Mouse (Mus musculus) myocyte (in vitro differentiated cells): ENCODE data around the gene Ttc30a2. TPM values are rescaled to one million over a fixed set of nuclear protein-coding genes. Genes with fewer than 3 reads are reported as not detected.

ENCODE experiments used
- H3K27me3 ChIP-seq: one replicate; pipeline ENCODE4 v1.6.1; 2011; ENCODE audit not compliant: control insufficient read depth, insufficient read depth, insufficient read length
- H3K36me3 ChIP-seq: one replicate; pipeline ENCODE4 v1.6.1; 2011; ENCODE audit not compliant: control insufficient read depth, insufficient read depth
- H3K4me2 ChIP-seq: one replicate; pipeline ENCODE4 v1.6.1; 2011; ENCODE audit warnings: low read depth, control low read depth
- H3K4me3 ChIP-seq: one replicate; pipeline ENCODE4 v1.5.1; 2011; ENCODE audit warnings: mild to moderate bottlenecking, control low read depth, moderate library complexity
- H3K79me2 ChIP-seq: one replicate; pipeline ENCODE4 v1.6.1; 2011; ENCODE audit not compliant: control insufficient read depth, insufficient read depth
- H3ac ChIP-seq: one replicate; pipeline ENCODE4 v1.6.1; 2011; ENCODE audit not compliant: control insufficient read depth, insufficient read length
- CEBPB ChIP-seq: IDR thresholded peaks from 2 replicates; pipeline ENCODE4 v1.6.1; 2011; ENCODE audit warnings: mild to moderate bottlenecking, moderate library complexity; ENCODE audit not compliant: poor library complexity, insufficient read depth, severe bottlenecking
- E2F4 ChIP-seq: IDR thresholded peaks from one replicate; pipeline ENCODE4 v1.6.1; 2011; ENCODE audit warnings: mild to moderate bottlenecking, control low read depth, moderate library complexity; ENCODE audit not compliant: insufficient read depth
- MAX ChIP-seq: IDR thresholded peaks from one replicate; pipeline ENCODE4 v1.6.1; 2011; ENCODE audit warnings: low read depth, mild to moderate bottlenecking, control low read depth
- MYOD1 ChIP-seq, 3 experiments: IDR thresholded peaks; one replicate each; pipeline ENCODE4 v1.6.1; 2011; ENCODE audit warnings: control low read depth in 2 of 3, low read depth in 2 of 3, mild to moderate bottlenecking in 2 of 3, moderate library complexity in 1 of 3; ENCODE audit not compliant: insufficient read length in 2 of 3, control insufficient read depth in 1 of 3
- MYOG ChIP-seq, 3 experiments: IDR thresholded peaks; one replicate each; pipeline ENCODE4 v1.6.1; 2011; ENCODE audit warnings: control low read depth in 2 of 3, low read depth in 2 of 3, mild to moderate bottlenecking in 2 of 3; ENCODE audit not compliant: insufficient read length in 2 of 3, control insufficient read depth in 1 of 3, insufficient read depth in 1 of 3
- POLR2A ChIP-seq: IDR thresholded peaks from one replicate; pipeline ENCODE4 v1.6.1; 2011; ENCODE audit warnings: low read depth, mild to moderate bottlenecking, control low read depth, moderate library complexity; ENCODE audit not compliant: insufficient read length
- POLR2AphosphoS2 ChIP-seq: IDR thresholded peaks from one replicate; pipeline ENCODE4 v1.6.1; 2011; ENCODE audit warnings: low read depth, control low read depth; ENCODE audit not compliant: insufficient read length
- REST ChIP-seq: IDR thresholded peaks from one replicate; pipeline ENCODE4 v1.6.1; 2011; ENCODE audit warnings: mild to moderate bottlenecking, control low read depth, moderate library complexity; ENCODE audit not compliant: insufficient read depth, insufficient read length
- SRF ChIP-seq: IDR thresholded peaks from one replicate; pipeline ENCODE4 v1.6.1; 2011; ENCODE audit warnings: low read depth; ENCODE audit not compliant: control insufficient read depth, insufficient read length
- TCF12 ChIP-seq: IDR thresholded peaks from one replicate; pipeline ENCODE4 v1.6.1; 2011; ENCODE audit warnings: mild to moderate bottlenecking, control low read depth; ENCODE audit not compliant: poor library complexity, insufficient read depth, severe bottlenecking
- TCF3 ChIP-seq: IDR thresholded peaks from one replicate; pipeline ENCODE4 v1.6.1; 2011; ENCODE audit warnings: low read depth, control low read depth; ENCODE audit not compliant: insufficient read length
- USF1 ChIP-seq: IDR thresholded peaks from one replicate; pipeline ENCODE4 v1.6.1; 2011; ENCODE audit warnings: low read depth, mild to moderate bottlenecking, control low read depth, moderate library complexity
- polyA plus RNA-seq: library from polyadenylated mRNA; unstranded; fragments of >200 nt; fragmentation: generic; extraction: Trizol; gene quantifications from one replicate; pipeline ENCODE4 v1.2.1, GENCODE M21; 2012; ENCODE audit warnings: missing spikeins

Gene Ttc30a2
- polyA plus RNA-seq, 1 experiment, result 0.06 TPM

- H3K4me3 ChIP-seq, result no peak overlapping the region
- no peak overlapping the region for H3ac ChIP-seq
- no peaks in the 10 kb centered on the region for H3K79me2 ChIP-seq
- TF ChIP-seq POLR2AphosphoS2 (no peak), USF1 (no peak), POLR2A (no peak), REST (no peak), TCF12 (no peak), MYOG (IDR thresholded peaks at IDR 0.05; ENCODE audit: control insufficient read depth in 1 of 3, insufficient read depth in 1 of 3, insufficient read length in 2 of 3, low read depth in 2 of 3) (no peak), E2F4 (no peak), SRF (no peak), MYOD1 (IDR thresholded peaks at IDR 0.05; ENCODE audit: control insufficient read depth in 1 of 3, insufficient read length in 2 of 3, low read depth in 2 of 3) (no peak), CEBPB (no peak), MAX (no peak), TCF3 (no peak)
- H3K36me3 ChIP-seq, result no peaks in the 10 kb centered on the region
- H3K27me3 ChIP-seq, result peaks cover 14% of the 10 kb centered on the region
- no peak overlapping the region for H3K4me2 ChIP-seq
Observed at GRCm38 (mm10) chr2:75988779-75989363, 10.9 kb upstream of the Ttc30a2 start.

- H3K27me3 ChIP-seq, result peaks cover 9% of the 10 kb centered on the region
- H3K4me2 ChIP-seq, result peak overlapping the region; percentile 61
- no peak for TF ChIP-seq TCF12
- no peak for TF ChIP-seq CEBPB
- no peak for TF ChIP-seq TCF3
- TF ChIP-seq MAX, result no peak
- TF ChIP-seq MYOG (IDR thresholded peaks at IDR 0.05; ENCODE audit: control insufficient read depth in 1 of 3, insufficient read depth in 1 of 3, insufficient read length in 2 of 3, low read depth in 2 of 3), result no peak
- TF ChIP-seq POLR2A, result no peak
- TF ChIP-seq POLR2AphosphoS2, result no peak
- no peak for TF ChIP-seq REST
- TF ChIP-seq USF1, result no peak
- TF ChIP-seq SRF, result no peak
- no peak for TF ChIP-seq MYOD1 (IDR thresholded peaks at IDR 0.05; ENCODE audit: control insufficient read depth in 1 of 3, insufficient read length in 2 of 3, low read depth in 2 of 3)
- TF ChIP-seq E2F4, result no peak
- no peak overlapping the region for H3K4me3 ChIP-seq
- no peaks in the 10 kb centered on the region for H3K79me2 ChIP-seq
- H3K36me3 ChIP-seq, result no peaks in the 10 kb centered on the region
- no peak overlapping the region for H3ac ChIP-seq
Observed at GRCm38 (mm10) chr2:75988378-75988777, 10.4 kb upstream of the Ttc30a2 start.

GRCm38 (mm10) chr2:75987739-75988138, 9.8 kb upstream of the Ttc30a2 start:
- Histone ChIP-seq H3K4me2 (peak overlapping the region; percentile 61), H3K27me3 (peaks cover 7% of the 10 kb centered on the region), H3K79me2 (no peaks in the 10 kb centered on the region), H3ac (no peak overlapping the region), H3K36me3 (no peaks in the 10 kb centered on the region), H3K4me3 (no peak overlapping the region)
- TF ChIP-seq MYOG (IDR thresholded peaks at IDR 0.05; ENCODE audit: control insufficient read depth in 1 of 3, insufficient read depth in 1 of 3, insufficient read length in 2 of 3, low read depth in 2 of 3) (peak in 1 of 3 experiments; percentile 21), POLR2AphosphoS2 (no peak), MYOD1 (IDR thresholded peaks at IDR 0.05; ENCODE audit: control insufficient read depth in 1 of 3, insufficient read length in 2 of 3, low read depth in 2 of 3) (no peak), E2F4 (no peak), SRF (peak; percentile 30), MAX (no peak), POLR2A (no peak)

GRCm38 (mm10) chr2:75985124-75985523, 7.2 kb upstream of the Ttc30a2 start:
- Histone ChIP-seq H3K4me2 (no peak overlapping the region), H3ac (no peak overlapping the region), H3K79me2 (no peaks in the 10 kb centered on the region), H3K4me3 (no peak overlapping the region), H3K36me3 (no peaks in the 10 kb centered on the region), H3K27me3 (no peaks in the 10 kb centered on the region)
- no peak for TF ChIP-seq USF1
- no peak for TF ChIP-seq MYOD1 (IDR thresholded peaks at IDR 0.05; ENCODE audit: control insufficient read depth in 1 of 3, insufficient read length in 2 of 3, low read depth in 2 of 3)
- no peak for TF ChIP-seq REST
- no peak for TF ChIP-seq E2F4
- TF ChIP-seq MAX, result no peak
- TF ChIP-seq TCF12, result no peak
- TF ChIP-seq MYOG (IDR thresholded peaks at IDR 0.05; ENCODE audit: control insufficient read depth in 1 of 3, insufficient read depth in 1 of 3, insufficient read length in 2 of 3, low read depth in 2 of 3), result no peak
- TF ChIP-seq SRF, result no peak
- TF ChIP-seq CEBPB, result no peak
- no peak for TF ChIP-seq TCF3
- no peak for TF ChIP-seq POLR2A
- no peak for TF ChIP-seq POLR2AphosphoS2

- TF ChIP-seq MYOG (IDR thresholded peaks at IDR 0.05; ENCODE audit: control insufficient read depth in 1 of 3, insufficient read depth in 1 of 3, insufficient read length in 2 of 3, low read depth in 2 of 3) (no peak), POLR2A (no peak), USF1 (no peak), TCF3 (no peak), REST (no peak), MYOD1 (IDR thresholded peaks at IDR 0.05; ENCODE audit: control insufficient read depth in 1 of 3, insufficient read length in 2 of 3, low read depth in 2 of 3) (no peak), TCF12 (no peak), E2F4 (no peak), SRF (no peak), POLR2AphosphoS2 (no peak), CEBPB (no peak), MAX (no peak)
- H3K36me3 ChIP-seq, result no peaks in the 10 kb centered on the region
- H3K27me3 ChIP-seq, result no peaks in the 10 kb centered on the region
- H3K79me2 ChIP-seq, result no peaks in the 10 kb centered on the region
- H3ac ChIP-seq, result no peak overlapping the region
- H3K4me2 ChIP-seq, result no peak overlapping the region
- H3K4me3 ChIP-seq, result no peak overlapping the region
Observed at GRCm38 (mm10) chr2:75983847-75984246, 5.9 kb upstream of the Ttc30a2 start.
